Mouse (Mus musculus): ENCODE measurements at regions not wholly inside any gene's neighbourhood (a gene's known extent, or its start where the extent isn't known, plus 50 kb on each side); places are given as distances from the start of the nearest gene placed in this dataset.

- peak; percentile 81 for DNase-seq
Observed at GRCm38 (mm10) chr3:121104571-121105407, 66.7 kb downstream of the Rwdd3 start.

- no peak for DNase-seq
Observed at GRCm38 (mm10) chr3:121102871-121103270, 68.6 kb downstream of the Rwdd3 start.

GRCm38 (mm10) chr3:121102120-121102519, 69.4 kb downstream of the Rwdd3 start:
- DNase-seq: no peak

GRCm38 (mm10) chr3:121100211-121100860, 71.2 kb downstream of the Rwdd3 start:
- DNase-seq: no peak

- DNase-seq: no peak
Observed at GRCm38 (mm10) chr3:121093509-121093908, 78.0 kb downstream of the Rwdd3 start.

- no peak for DNase-seq
Observed at GRCm38 (mm10) chr3:121088724-121089123, 82.8 kb downstream of the Rwdd3 start.

GRCm38 (mm10) chr3:121068676-121069075, 102.8 kb downstream of the Rwdd3 start:
- no peak for DNase-seq

- no peak for DNase-seq
Observed at GRCm38 (mm10) chr3:121035904-121036549, 135.5 kb downstream of the Rwdd3 start.

- DNase-seq: no peak
Observed at GRCm38 (mm10) chr3:121025546-121026157, 145.8 kb downstream of the Rwdd3 start.

GRCm38 (mm10) chr3:121024810-121025209, 146.7 kb downstream of the Rwdd3 start:
- DNase-seq: no peak

- no peak for DNase-seq
Observed at GRCm38 (mm10) chr3:121021126-121021848, 150.2 kb downstream of the Rwdd3 start.

GRCm38 (mm10) chr3:121009223-121009622, 162.3 kb downstream of the Rwdd3 start:
- no peak for DNase-seq

GRCm38 (mm10) chr3:120983556-120984270, 187.8 kb downstream of the Rwdd3 start:
- peak; percentile 28 for DNase-seq

GRCm38 (mm10) chr3:120982795-120983555, 188.5 kb downstream of the Rwdd3 start:
- no peak for DNase-seq

GRCm38 (mm10) chr3:120982218-120982617, 189.3 kb downstream of the Rwdd3 start:
- DNase-seq: no peak

- no peak for DNase-seq
Observed at GRCm38 (mm10) chr3:120970746-120971466, 200.6 kb downstream of the Rwdd3 start.

GRCm38 (mm10) chr3:120946906-120947305, 224.6 kb downstream of the Rwdd3 start:
- no peak for DNase-seq

- no peak for DNase-seq
Observed at GRCm38 (mm10) chr3:120934401-120934800, 237.1 kb downstream of the Rwdd3 start.

- no peak for DNase-seq
Observed at GRCm38 (mm10) chr3:120920351-120920750, 251.1 kb downstream of the Rwdd3 start.

- no peak for DNase-seq
Observed at GRCm38 (mm10) chr3:120898931-120899330, 272.6 kb downstream of the Rwdd3 start.
